Mouse (Mus musculus): ENCODE data around the gene Akr1d1.

Gene Akr1d1

DNA sequence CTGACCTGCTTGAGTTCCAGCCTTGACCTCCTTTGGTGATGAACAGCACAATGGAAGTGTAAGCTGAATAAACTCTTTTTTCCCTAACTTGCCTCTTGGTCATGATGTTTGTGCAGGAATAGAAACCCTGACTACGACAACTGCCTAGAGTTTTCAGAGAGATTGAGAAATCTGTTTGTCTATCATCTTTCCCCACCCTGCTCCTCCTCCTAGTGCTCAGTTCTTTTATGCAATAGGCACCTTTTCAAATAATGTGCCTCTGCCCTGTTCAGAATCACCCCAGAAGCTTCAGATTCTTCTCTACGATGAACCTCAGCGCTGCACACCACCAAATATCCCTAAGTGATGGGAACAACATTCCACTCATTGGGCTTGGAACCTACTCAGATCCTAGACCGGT is at the start of gene Akr1d1:
Gene Akr1d1 (plus strand): TSS at position 234 of the 400 bp plus-strand sequence.
- no peak for DNase-seq (ENCODE audit: low spot score in 2 of 2)

DNA sequence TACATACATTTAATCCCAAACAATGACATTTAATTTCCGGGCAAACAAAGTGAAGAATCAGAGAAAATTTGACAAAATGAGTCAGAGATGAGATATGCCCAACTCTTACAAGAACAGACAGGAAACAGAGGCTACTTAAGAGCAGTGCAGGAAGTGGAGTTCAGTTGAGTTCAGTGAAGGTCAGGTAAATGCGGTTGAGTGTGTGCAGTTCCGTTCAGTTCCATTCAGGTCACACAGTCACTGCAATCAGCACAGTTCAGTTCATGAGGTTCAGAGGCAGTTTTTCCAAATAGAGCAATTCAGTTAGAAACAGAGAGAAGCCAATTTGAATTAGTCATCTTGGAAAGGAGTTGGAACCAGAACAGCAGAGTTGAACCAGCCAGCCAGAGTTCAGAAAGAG is 48.8 kb upstream of the Akr1d1 start:
- DNase-seq (ENCODE audit: low spot score in 2 of 2): no peak

- DNase-seq (ENCODE audit: low spot score in 2 of 2): no peak
Measured at GRCm38 (mm10) chr6:37483262-37483661, 46.7 kb upstream of the Akr1d1 start.

DNA sequence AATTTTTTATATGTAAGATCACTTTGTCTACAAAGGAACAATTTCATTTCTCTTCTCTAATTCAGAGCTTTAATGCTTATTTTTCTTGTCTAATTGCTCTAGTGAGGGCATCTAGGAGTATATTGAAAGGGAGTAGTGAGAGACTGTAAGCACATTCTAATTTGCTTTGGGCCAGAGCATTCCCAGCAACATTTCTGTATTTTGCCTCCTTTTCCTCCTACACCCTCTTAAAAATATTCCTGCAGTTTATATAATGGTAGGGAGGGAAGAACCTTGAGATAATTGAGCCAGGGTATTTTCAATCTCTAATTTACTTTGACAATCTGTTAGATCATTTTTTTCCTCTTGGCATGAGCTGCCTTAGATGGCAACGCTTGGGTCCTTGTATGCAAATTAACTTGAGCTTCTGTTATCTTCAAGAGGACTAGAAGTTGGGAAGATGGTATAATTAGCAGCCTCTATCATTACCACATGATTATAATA is 45.3 kb upstream of the Akr1d1 start:
- DNase-seq (ENCODE audit: low spot score in 2 of 2): no peak

- DNase-seq (ENCODE audit: low spot score in 2 of 2): no peak
Measured at GRCm38 (mm10) chr6:37486502-37486901, 43.5 kb upstream of the Akr1d1 start.

DNA sequence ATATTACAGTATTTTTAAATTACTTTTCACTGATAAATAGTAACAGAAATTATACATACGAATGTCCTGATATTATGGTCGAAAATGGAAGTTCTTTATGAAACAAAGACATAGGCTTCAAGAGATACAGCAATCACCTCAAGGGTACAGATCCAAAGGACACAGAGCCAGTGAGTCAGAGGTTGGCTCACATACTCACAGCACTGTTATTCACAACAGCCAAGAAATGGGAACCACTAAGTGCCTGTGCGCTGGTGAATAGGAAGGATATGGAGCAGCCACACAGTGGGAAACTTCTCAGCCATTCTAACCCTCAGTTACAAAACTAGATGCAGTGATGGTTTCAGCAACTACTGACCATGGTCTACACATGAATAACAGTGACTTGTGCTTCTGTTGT is 37.7 kb upstream of the Akr1d1 start:
- DNase-seq (ENCODE audit: low spot score in 2 of 2): no peak

GRCm38 (mm10) chr6:37494957-37495356 is 35.0 kb upstream of the Akr1d1 start:
- DNase-seq (ENCODE audit: low spot score in 2 of 2): no peak

DNA sequence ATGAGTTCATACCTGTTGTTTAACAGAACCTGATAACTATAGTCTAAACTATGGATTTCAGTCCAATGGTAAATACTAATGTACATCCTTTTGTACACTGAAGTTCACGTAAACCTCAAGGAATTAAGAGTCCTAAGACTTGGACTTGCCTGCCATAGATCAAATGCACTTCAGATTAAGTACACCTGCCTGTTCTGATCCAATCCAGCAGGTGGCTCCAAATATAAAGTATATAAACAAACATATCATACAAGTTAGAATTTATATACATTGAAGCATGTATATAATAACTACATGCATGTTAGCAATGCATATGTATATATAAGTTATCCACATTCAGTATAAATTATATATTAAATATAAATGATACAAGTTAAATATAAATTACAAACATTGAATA is 33.1 kb upstream of the Akr1d1 start:
- no peak for DNase-seq (ENCODE audit: low spot score in 2 of 2)

DNA sequence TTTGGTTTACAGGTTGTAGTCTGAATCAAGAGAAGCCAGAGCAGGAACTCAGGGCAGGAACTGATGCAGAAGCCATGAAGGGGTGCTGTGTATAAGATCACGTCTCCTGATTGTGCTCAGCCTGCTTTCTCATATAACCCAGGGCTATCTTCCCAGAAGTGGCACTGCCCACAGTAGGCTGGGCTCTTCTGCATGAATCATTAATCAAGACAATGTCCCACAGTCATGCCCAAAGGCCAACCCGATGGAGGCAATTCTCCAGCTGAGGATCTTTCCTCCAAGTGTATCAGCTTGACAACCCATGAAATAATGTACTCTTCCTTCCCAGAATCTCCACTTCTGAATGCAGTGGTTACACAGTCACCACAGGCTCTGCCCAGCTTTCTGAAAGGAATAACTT is 24.4 kb upstream of the Akr1d1 start:
- DNase-seq (ENCODE audit: low spot score in 2 of 2): no peak

DNA sequence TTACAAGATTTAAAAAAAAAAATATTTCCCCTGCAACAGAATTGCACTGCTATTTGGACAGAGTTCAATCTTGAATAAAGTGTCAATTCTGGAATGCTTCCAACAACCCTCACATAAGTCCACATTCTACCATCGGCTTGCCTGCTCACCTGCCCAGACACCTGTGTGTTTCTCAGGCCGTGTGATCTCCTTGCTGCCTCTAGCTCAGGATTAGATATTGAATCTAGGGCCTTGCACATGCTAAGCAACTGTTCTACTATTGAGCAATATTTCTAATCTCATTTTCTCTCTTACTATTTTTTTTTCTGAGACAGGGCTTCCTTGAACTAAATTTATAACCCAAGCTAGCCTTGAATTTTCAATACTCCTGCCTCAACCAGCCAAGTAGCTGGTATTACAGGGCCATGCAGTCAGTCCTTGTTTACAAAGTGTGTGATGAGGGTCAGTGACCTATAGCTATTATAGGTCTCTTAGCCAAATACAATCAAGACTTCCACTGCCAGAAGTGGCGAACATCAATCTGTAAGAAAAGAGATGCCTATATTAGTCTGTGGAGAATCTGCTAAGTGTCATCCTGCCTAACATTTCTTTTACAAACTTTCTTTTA is 23.0 kb upstream of the Akr1d1 start:
- DNase-seq (ENCODE audit: low spot score in 2 of 2): no peak

DNA sequence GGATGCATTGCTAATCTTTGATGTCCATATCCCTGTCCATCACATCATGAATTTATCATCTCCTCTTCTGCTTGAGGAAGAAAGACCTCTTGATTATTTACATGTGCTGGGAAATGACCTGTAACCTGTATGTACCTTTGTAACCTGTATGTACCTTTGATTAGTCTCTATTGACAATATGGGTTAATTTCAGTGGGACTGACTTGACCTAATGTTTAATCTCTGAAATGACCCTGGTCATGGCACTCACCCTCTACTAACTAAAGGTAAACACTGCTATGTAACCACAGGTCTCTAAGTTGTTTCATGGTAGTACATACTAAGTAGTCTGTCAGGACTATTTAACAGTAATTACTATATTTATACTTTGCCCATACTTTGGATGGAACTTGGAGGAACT is 19.2 kb upstream of the Akr1d1 start:
- no peak for DNase-seq (ENCODE audit: low spot score in 2 of 2)

- DNase-seq (ENCODE audit: low spot score in 2 of 2): no peak
Measured at GRCm38 (mm10) chr6:37520631-37521375, 9.2 kb upstream of the Akr1d1 start.

DNA sequence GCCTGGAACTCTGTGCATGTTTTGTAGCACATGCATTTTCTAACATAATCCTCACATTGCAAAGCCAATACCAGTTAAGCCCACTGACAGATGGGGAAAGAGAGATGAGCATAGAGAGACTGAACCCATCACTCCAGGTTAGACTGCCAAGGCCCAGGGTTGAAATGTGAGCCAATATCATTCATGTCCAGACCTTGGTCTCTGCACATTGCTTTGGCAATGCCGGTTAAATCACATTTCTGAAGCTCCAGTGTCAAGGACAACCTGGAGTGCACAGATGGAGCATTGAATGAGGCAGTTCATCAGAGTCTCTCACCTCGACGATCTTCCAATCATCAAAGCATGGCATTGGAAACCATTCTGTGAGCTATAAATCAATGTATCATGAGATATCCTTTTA is 2.1 kb downstream of the Akr1d1 start:
- DNase-seq (ENCODE audit: low spot score in 2 of 2): no peak

DNA sequence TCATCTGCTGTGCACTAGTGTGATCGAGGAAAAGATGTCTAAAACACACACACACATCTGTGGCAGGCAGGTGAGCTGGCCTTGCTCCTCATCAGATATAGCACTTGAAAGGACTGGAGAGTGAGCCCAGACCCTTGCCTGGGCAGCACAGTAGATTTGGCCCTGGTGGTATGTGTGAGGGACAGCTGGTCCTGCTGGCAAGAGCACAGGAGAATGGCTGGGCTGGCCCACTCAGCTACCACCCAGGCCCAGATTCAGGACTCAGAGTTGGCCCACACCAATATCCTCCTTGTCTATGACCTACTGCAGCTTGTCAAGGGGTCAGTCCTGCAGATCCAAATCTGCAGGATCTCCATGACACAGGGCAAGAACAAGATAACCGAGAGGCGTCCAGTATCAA is 6.9 kb downstream of the Akr1d1 start:
- no peak for DNase-seq (ENCODE audit: low spot score in 2 of 2)

DNA sequence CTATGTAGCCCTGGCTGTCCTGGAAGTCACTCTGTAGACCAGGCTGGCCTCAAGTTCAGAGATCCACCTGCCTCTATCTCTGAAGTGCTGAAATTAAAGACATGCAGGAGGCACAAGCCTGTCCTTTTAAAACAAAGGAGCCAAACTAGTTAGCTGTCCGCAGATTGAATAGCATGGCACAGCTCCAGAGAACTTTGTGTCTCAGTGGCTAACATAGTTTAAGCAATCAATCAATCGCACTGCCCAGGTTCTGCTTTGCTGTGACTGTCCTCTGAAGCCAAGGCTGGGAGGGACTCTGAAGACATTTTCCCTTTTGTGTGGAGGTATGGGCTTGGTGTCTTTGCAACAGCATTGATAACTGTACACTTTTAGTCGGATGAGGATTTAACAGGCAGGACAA is 7.8 kb downstream of the Akr1d1 start:
- no peak for DNase-seq (ENCODE audit: low spot score in 2 of 2)

DNA sequence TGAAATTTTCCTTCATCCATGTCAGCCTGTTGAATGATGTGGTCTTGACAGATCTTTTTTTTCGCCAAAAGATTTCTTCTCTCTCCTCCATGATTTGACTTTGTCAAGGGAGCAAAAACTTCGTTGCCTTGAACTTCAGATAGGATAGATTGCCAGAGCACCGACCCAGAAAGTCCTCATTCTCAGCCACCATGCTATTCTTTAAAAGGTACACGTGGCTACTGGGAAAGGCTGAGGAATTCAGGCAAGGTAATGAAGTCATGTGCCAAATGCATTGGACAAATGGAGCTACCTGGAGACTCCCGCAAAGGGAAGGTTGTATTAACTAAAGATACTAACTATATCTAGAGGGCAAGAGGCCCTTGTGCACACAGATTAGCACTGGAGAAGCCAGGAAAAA is 8.8 kb downstream of the Akr1d1 start:
- DNase-seq (ENCODE audit: low spot score in 2 of 2): no peak

GRCm38 (mm10) chr6:37539403-37539802 is 9.4 kb downstream of the Akr1d1 start:
- DNase-seq (ENCODE audit: low spot score in 2 of 2): no peak

DNA sequence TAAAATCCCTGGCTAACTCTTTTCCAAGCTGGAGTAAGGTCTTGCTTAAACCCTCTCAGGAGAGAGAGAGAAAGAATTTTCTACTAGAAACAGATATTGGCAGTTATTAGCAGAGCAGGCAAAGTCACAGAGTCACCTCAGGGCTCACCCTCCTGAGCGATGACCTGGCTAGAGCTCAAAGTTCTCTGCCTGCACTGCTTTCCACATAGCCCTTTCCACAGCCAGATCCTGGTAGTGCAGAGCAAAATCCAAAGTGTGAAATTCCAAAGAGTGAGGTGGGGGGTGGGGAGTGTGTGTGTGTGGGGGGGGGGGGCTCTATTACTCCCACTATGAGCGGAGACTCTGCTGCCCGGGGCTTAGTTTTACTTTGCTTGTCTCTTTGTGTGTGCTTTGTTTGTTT is 10.1 kb downstream of the Akr1d1 start:
- DNase-seq (ENCODE audit: low spot score in 2 of 2): no peak

DNA sequence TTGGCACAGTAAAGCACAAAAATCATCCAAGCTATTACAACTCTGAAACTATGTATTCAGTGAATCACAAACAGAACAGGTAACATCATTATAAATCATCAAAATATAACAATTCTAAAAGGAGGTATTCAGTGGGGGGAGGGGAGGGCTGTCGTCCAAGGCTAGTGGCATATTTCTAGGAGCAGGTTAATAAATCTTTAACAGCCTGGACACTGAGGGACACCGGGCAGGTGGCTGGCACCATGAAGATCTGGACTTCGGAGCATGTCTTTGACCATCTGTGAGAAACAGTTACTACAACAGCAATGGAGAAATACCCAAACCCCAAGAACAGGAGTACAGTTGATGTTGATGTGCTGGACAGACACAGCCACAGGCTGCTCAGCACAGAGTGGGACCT is 11.2 kb downstream of the Akr1d1 start:
- no peak for DNase-seq (ENCODE audit: low spot score in 2 of 2)

- no peak for DNase-seq (ENCODE audit: low spot score in 2 of 2)
Measured at GRCm38 (mm10) chr6:37542145-37542544, 12.2 kb downstream of the Akr1d1 start.

DNA sequence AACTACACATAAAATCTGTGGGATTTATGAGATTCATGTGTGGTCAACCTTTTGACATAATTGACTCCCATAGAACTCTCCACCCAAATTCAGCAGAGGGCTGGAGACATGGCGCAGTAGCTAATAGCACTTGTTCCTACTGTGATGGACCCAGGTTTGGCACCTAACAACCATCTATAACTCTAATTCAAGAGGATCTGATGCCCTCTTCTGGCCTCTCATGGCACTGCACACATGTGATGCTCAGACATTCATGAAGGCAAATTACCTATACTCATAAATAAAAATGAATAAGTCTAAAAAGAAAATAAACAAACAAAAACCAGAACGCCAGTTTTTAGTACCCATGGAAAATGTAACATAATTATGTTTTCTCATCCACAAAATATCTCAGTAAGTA is 22.8 kb downstream of the Akr1d1 start:
- DNase-seq (ENCODE audit: low spot score in 2 of 2): no peak

- DNase-seq (ENCODE audit: low spot score in 2 of 2): no peak
Measured at GRCm38 (mm10) chr6:37553926-37554325, 24.0 kb downstream of the Akr1d1 start.

DNA sequence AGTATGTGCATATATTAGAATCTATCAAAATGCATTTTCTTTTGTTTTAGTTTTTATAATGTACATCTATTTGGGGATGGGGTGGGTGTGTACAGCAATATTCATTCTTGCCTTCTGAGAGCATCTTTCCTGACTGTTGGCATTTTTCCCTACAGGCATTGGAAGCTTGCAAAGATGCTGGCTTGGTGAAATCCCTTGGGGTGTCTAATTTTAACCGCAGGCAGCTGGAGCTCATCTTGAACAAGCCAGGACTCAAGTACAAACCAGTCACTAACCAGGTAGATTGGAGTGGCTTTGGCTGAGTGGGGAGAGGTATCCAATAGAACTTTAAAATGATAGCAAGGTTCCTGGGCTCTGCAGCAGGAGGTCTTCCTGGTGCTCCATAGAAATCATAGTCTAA is 24.4 kb downstream of the Akr1d1 start:
- no peak for DNase-seq (ENCODE audit: low spot score in 2 of 2)

DNA sequence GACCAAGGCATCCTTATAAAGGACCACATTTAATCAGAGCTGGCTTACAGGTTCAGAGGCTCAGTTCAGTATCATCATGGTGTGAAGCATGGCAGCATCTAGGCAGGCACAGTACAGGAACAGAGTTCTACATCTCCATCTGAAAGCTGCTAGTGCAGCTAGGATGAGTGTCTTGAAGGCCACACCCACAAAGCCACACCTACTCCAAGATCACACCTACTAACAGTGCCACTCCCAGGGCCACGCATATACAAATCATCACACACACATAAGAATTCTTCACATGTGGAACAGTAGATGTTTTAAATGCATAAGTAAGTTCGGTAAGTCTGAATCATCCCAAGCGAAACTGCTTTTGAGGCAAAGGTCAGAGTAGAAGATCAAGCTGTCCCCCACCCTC is 33.9 kb downstream of the Akr1d1 start:
- DNase-seq (ENCODE audit: low spot score in 2 of 2): no peak
